Comparison of ENCODE assay signal across 21 mouse cellular contexts in genomic region chr10:21563446-21563845, GRCm38 (mm10). TPM values are rescaled to one million over a fixed set of nuclear protein-coding genes. Genes with fewer than 3 reads are reported as not detected.
"Had no signal": no experiment of that assay in that cellular context is flagged by ENCODE, and none has a peak within 500 bp of the region (broad histone marks: within the 10 kb centered on the region; RNA-seq: fewer than 3 reads in every experiment).

No protein-coding gene starts in this region.

- H3K4me3 ChIP-seq: neural tube, embryonic 13.5 days; neural tube, embryonic 15.5 days; stomach, embryonic 15.5 days had no signal

- H3K27ac ChIP-seq: neural tube, embryonic 13.5 days; neural tube, embryonic 15.5 days; stomach, embryonic 15.5 days; stomach, postnatal 0 days had no signal

- H3K9me3 ChIP-seq: neural tube, embryonic 13.5 days; neural tube, embryonic 15.5 days; stomach, embryonic 15.5 days had no signal

- H3K27me3 ChIP-seq: neural tube, embryonic 13.5 days; neural tube, embryonic 15.5 days; stomach, embryonic 15.5 days had no signal

- H3K36me3 ChIP-seq: neural tube, embryonic 13.5 days; neural tube, embryonic 15.5 days; stomach, embryonic 15.5 days had no signal

- DNase-seq: retina, postnatal 1 day; right cerebral cortex, postnatal 14 days; right cerebral cortex, postnatal 25 days; right cerebral cortex, postnatal 4 days; spleen, adult 18-20 months; thymus, adult 18-20 months; thymus, adult 2 months; thymus, postnatal 14 days; thymus, postnatal 25 days; thymus, postnatal 36 days; thymus, postnatal 4 days had no signal

- H3K4me1 ChIP-seq: stomach, embryonic 15.5 days had no signal

RNA-seq across cellular contexts. Expression of gene 1700020N01Rik, which starts 29.5 kb away (rescaled TPM):
- total RNA-seq: neutrophil, adult 5-6 weeks had no signal
- polyA plus RNA-seq: neural tube, embryonic 13.5 days; neural tube, embryonic 14.5 days; neural tube, embryonic 15.5 days; spleen, adult 2 months; stomach, embryonic 14.5 days; stomach, embryonic 15.5 days; stomach, embryonic 16.5 days; stomach, postnatal 0 days; urinary bladder, adult 2 months had no signal
